In genomic region chr11:94329270-94329891, GRCm38 (mm10) we compare ENCODE assay signal across 9 mouse cellular contexts. TPM values are rescaled to one million over a fixed set of nuclear protein-coding genes. Genes with fewer than 3 reads are reported as not detected.
DNase-seq lines count a peak whose midpoint lies in the region; ATAC-seq and TF ChIP-seq lines count a peak whose summit lies in the region.
"Had no signal": no experiment of that assay in that cellular context is flagged by ENCODE, and none has a peak within 500 bp of the region (broad histone marks: within the 10 kb centered on the region; RNA-seq: fewer than 3 reads in every experiment).

No protein-coding gene starts in this region.

- intact Hi-C loops in left cerebral cortex, postnatal 25 days (cut with DNase I): loop anchor here (2.0 to 5.0 kb wide), 5 partner anchors 119 to 663 kb away; partner anchors contain the start of genes Cacna1g, Ppp1r9b, Rsad1 and Tob1

- ATAC-seq in forebrain, postnatal 0 days: no peak
- no peak for ATAC-seq in intestine, embryonic 14.5 days (replicated peaks; ENCODE audit: low FRiP score, low TSS enrichment, low read depth)
- no peak for ATAC-seq in midbrain, embryonic 11.5 days (ENCODE audit: low FRiP score)

- H3K4me2 ChIP-seq in forebrain, postnatal 0 days (ENCODE audit: low read depth): peak overlapping the region; percentile 88
- peak overlapping the region; percentile 74 for H3K4me2 ChIP-seq in intestine, embryonic 14.5 days (ENCODE audit: low read length)
- H3K4me2 ChIP-seq in midbrain, embryonic 11.5 days: no peak overlapping the region

- TF ChIP-seq CTCF in forebrain, postnatal 0 days (IDR thresholded peaks at IDR 0.05; ENCODE audit: low read depth): peak; percentile 67

- no peaks in the 10 kb centered on the region for H3K9me3 ChIP-seq in forebrain, postnatal 0 days (ENCODE audit: low read length)
- no peaks in the 10 kb centered on the region for H3K9me3 ChIP-seq in intestine, embryonic 14.5 days (ENCODE audit: control insufficient read depth, low read length)
- no peaks in the 10 kb centered on the region for H3K9me3 ChIP-seq in midbrain, embryonic 11.5 days (ENCODE audit: control insufficient read depth, low read length)

- peak; percentile 77 for DNase-seq in adrenal gland, postnatal 14 days
- no peak for DNase-seq in adrenal gland, adult 18-20 months (ENCODE audit: low spot score in 2 of 2)
- DNase-seq in cerebellum, adult 18-20 months: peak; percentile 72 to 82
- DNase-seq in forebrain, postnatal 0 days: peak; percentile 75
- DNase-seq in intestine, embryonic 14.5 days (ENCODE audit: low spot score): no peak
- DNase-seq in left cerebral cortex, postnatal 25 days (ENCODE audit: low spot score in 2 of 2): peak; percentile 63 to 82
- DNase-seq in midbrain, embryonic 11.5 days (ENCODE audit: low spot score, missing footprints): peak; percentile 88
- peak; percentile 50 for DNase-seq in telencephalon, adult 2 months (ENCODE audit: low read depth, low spot score)

- H3K27ac ChIP-seq in forebrain, postnatal 0 days (ENCODE audit: low read depth, low read length): peak overlapping the region; percentile 99; the same call in 1 of the 2 replicates
- no peak overlapping the region for H3K27ac ChIP-seq in intestine, embryonic 14.5 days (ENCODE audit: low read depth)
- no peak overlapping the region for H3K27ac ChIP-seq in midbrain, embryonic 11.5 days (ENCODE audit: low read depth, low read length)

- H3K9ac ChIP-seq in forebrain, postnatal 0 days: no peak overlapping the region; the same call in 1 of the 2 replicates
- no peak overlapping the region for H3K9ac ChIP-seq in intestine, embryonic 14.5 days (ENCODE audit: low read length)
- H3K9ac ChIP-seq in midbrain, embryonic 11.5 days (ENCODE audit: low read length): no peak overlapping the region

- WGBS in forebrain, postnatal 0 days: 25% methylated on average over 4 of the region's 4 CpGs
- WGBS in intestine, embryonic 14.5 days: 53% methylated on average over 4 of the region's 4 CpGs
- WGBS in midbrain, embryonic 11.5 days: 51% methylated on average over 4 of the region's 4 CpGs

- no peaks in the 10 kb centered on the region for H3K27me3 ChIP-seq in forebrain, postnatal 0 days (ENCODE audit: insufficient read depth, low read length)
- H3K27me3 ChIP-seq in intestine, embryonic 14.5 days (replicated peaks; ENCODE audit: control insufficient read depth, insufficient read depth, low read length): no peaks in the 10 kb centered on the region
- no peaks in the 10 kb centered on the region for H3K27me3 ChIP-seq in midbrain, embryonic 11.5 days (ENCODE audit: control insufficient read depth, insufficient read depth, low read length)

- H3K4me1 ChIP-seq in forebrain, postnatal 0 days (ENCODE audit: insufficient read depth): peaks cover 32% of the 10 kb centered on the region
- H3K4me1 ChIP-seq in intestine, embryonic 14.5 days (replicated peaks; ENCODE audit: control insufficient read depth, insufficient read depth, low read length): peaks cover 22% of the 10 kb centered on the region
- peaks cover 19% of the 10 kb centered on the region for H3K4me1 ChIP-seq in midbrain, embryonic 11.5 days (ENCODE audit: control insufficient read depth, insufficient read depth, low read length)

- peaks cover 3% of the 10 kb centered on the region for H3K36me3 ChIP-seq in forebrain, postnatal 0 days (ENCODE audit: insufficient read depth)
- peaks cover 6% of the 10 kb centered on the region for H3K36me3 ChIP-seq in intestine, embryonic 14.5 days (ENCODE audit: control insufficient read depth, insufficient read depth, low read length)
- H3K36me3 ChIP-seq in midbrain, embryonic 11.5 days (ENCODE audit: control insufficient read depth, insufficient read depth, low read length): peaks cover 1% of the 10 kb centered on the region; the same call in 1 of the 2 replicates

- no peak overlapping the region for H3K4me3 ChIP-seq in forebrain, postnatal 0 days (ENCODE audit: low read depth, low read length)
- peak overlapping the region; percentile 69; the same call in 1 of the 2 replicates for H3K4me3 ChIP-seq in intestine, embryonic 14.5 days (ENCODE audit: low read depth, low read length)
- H3K4me3 ChIP-seq in midbrain, embryonic 11.5 days (ENCODE audit: low read depth, low read length): no peak overlapping the region

RNA-seq across cellular contexts. Expression of gene Ankrd40, which starts 1.6 kb away (rescaled TPM):
- total RNA-seq in adrenal gland, postnatal 14 days (2021): 131 and 136 TPM in 2 replicates
- 100 to 1,000 TPM; 149 to 159 TPM for total RNA-seq in adrenal gland, adult 18-20 months (2021)
- total RNA-seq in forebrain, postnatal 0 days (2014; rRNA removed): 45.5 and 51.8 TPM in 2 replicates
- 13.7 and 15.0 TPM in 2 replicates for polyA plus RNA-seq in forebrain, postnatal 0 days (2015; fragmentation: Nextera tagmentation; extraction: Ambion mirVana)
- 19.9 and 20.4 TPM in 2 replicates for polyA plus RNA-seq in intestine, embryonic 14.5 days (2014; fragmentation: Nextera tagmentation; extraction: Ambion mirVana)
- total RNA-seq in left cerebral cortex, postnatal 25 days (2021): 100 to 1,000 TPM; 138 to 144 TPM
- polyA plus RNA-seq in midbrain, embryonic 11.5 days (2014; fragmentation: Nextera tagmentation; extraction: Ambion mirVana): 21.5 and 27.4 TPM in 2 replicates

RNA-seq across cellular contexts. Expression of gene Luc7l3, which starts 7.6 kb away (rescaled TPM):
- 74.5 and 94.6 TPM in 2 replicates for total RNA-seq in adrenal gland, postnatal 14 days (2021)
- total RNA-seq in adrenal gland, adult 18-20 months (2021): 10 to 100 TPM; 58.1 to 71.9 TPM
- total RNA-seq in forebrain, postnatal 0 days (2014; rRNA removed): 88.8 and 108 TPM in 2 replicates
- polyA plus RNA-seq in forebrain, postnatal 0 days (2015; fragmentation: Nextera tagmentation; extraction: Ambion mirVana): 76.8 and 87.2 TPM in 2 replicates
- polyA plus RNA-seq in intestine, embryonic 14.5 days (2014; fragmentation: Nextera tagmentation; extraction: Ambion mirVana): 89.6 and 96.3 TPM in 2 replicates
- total RNA-seq in left cerebral cortex, postnatal 25 days (2021): 100 to 1,000 TPM; 108 to 120 TPM
- 113 and 130 TPM in 2 replicates for polyA plus RNA-seq in midbrain, embryonic 11.5 days (2014; fragmentation: Nextera tagmentation; extraction: Ambion mirVana)

RNA-seq across cellular contexts. Expression of gene Gm21885, which starts 47.7 kb away (rescaled TPM):
- total RNA-seq in adrenal gland, postnatal 14 days (2021): not detected in 2 replicates
- total RNA-seq in adrenal gland, adult 18-20 months (2021): not detected
- total RNA-seq in forebrain, postnatal 0 days (2014; rRNA removed): 0.92 TPM in 1 of 2 replicates, not detected in the other
- 0.19 TPM in 1 of 2 replicates, not detected in the other for polyA plus RNA-seq in forebrain, postnatal 0 days (2015; fragmentation: Nextera tagmentation; extraction: Ambion mirVana)
- polyA plus RNA-seq in intestine, embryonic 14.5 days (2014; fragmentation: Nextera tagmentation; extraction: Ambion mirVana): 1.1 and 1.6 TPM in 2 replicates
- not detected for total RNA-seq in left cerebral cortex, postnatal 25 days (2021)
- polyA plus RNA-seq in midbrain, embryonic 11.5 days (2014; fragmentation: Nextera tagmentation; extraction: Ambion mirVana): 0.34 and 0.43 TPM in 2 replicates
- total RNA-seq: left cerebral cortex, postnatal 10 days had no signal

Comparison
In these comparisons a context has a peak if more than half of its experiments do, and no peak if none do; other contexts are left out.
1. DNase-seq: peak in adrenal gland, postnatal 14 days (single experiment), cerebellum, adult 18-20 months (2 of 2), forebrain, postnatal 0 days (single experiment), left cerebral cortex, postnatal 25 days (2 of 2), midbrain, embryonic 11.5 days (single experiment) and telencephalon, adult 2 months (single experiment); none in adrenal gland, adult 18-20 months (0 of 2) and intestine, embryonic 14.5 days (single experiment).